Mouse (Mus musculus) gastrocnemius, adult 8-10 months (tissue): Measurements from ENCODE around the gene Tubg1. TPM values are rescaled to one million over a fixed set of nuclear protein-coding genes. Genes with fewer than 3 reads are reported as not detected.
A peak's percentile ranks its signal among the peaks of the same experiment; 100 is the strongest.
"Not testable (repeated sequence)": the region's sequence is repeated elsewhere in the genome, so short reads cannot be mapped to it uniquely, and the experiment has no call there.

Experiments used
- DNase-seq, 2 experiments: peaks; one replicate each; pipeline ENCODE4 v3.0.0; 2022; ENCODE audit warnings: low spot score in 2 of 2
- total RNA-seq, 4 experiments: library from RNA; stranded (reverse); gene quantifications; 2 replicates each; pipeline ENCODE4 v1.2.4; 2022

The Tubg1 gene
- total RNA-seq, 4 experiments from 2014 or later, result 23.2 to 27.9 (median 25.9) TPM

DNA sequence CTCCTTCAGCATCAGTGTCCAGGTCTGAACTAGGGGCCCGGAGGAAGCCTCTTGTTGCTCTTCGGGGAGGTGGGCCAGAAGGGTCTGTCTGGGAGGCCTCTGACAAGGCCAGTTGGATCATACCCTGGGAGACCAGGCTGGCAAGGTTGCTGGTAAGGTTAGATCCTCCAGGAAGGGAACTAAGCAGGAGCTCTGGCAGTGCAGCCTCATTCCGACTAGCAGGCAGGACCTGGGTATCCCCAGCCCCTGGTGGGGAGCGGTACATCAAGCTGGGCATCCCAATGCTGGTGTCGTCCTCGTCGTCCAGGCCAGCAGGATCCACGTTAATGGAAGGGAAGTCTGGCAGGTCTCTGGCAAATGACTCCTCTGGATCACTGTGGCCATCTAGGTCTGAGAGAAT is 21.5 kb upstream of the Tubg1 start:
- DNase-seq, result no peak

DNA sequence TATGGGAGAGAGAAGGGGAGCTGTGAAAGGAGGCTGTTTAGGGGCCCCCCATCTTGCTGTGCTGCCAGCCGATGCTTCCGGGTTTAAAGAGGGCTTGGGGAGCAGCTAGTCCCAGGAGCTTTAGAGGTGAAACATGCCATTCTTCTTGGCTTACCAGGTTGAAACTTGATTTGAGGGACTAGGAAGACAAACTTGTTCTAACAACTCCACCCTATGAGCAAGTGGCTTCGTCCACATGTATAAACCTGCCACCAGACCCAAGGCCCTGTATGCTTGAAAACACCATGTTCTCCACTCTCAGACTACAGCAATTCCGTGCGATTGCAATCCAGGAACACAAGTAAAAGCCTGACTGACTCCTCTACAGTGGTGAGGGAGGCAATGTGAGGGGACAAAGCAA is 16.7 kb upstream of the Tubg1 start:
- no peak for DNase-seq

DNA sequence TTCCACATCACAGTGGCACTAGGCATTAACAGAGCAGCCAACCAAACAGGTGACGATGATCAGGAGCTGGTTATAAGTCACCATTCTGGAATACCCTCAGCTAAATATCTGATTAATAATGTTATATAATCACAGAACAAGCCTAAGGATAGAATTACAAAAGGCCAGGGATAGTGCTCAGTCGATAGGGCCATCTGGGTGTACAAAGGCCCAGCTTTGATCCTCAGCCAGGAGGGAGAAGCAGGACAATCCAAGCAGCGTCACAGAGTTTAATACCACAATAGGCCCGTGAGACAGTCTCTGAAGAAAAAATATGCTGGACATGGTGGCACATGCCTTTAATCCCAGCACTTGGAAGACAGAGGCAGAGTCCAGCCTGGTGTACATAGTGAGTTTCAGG is 10.4 kb upstream of the Tubg1 start:
- no peak for DNase-seq

DNA sequence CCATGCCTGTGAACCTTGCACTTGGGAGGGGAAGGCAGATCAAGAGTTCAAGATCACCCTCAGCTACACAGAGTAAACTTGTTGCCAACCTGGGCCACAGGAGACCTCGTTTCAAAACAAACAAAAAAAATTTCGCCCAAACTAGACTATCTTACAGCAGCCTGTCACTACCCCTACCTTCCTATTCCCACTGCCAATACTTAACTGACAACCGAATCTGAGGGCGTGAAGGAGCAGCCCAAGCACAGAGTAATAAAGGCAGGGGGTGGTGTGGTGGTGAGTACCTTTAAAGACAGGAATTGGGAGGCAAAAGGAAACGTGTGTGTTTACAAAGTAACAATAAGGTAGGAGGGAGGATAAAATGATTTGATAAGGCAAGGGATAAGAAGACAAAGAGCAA is 9.0 kb upstream of the Tubg1 start:
- DNase-seq, result no peak

DNA sequence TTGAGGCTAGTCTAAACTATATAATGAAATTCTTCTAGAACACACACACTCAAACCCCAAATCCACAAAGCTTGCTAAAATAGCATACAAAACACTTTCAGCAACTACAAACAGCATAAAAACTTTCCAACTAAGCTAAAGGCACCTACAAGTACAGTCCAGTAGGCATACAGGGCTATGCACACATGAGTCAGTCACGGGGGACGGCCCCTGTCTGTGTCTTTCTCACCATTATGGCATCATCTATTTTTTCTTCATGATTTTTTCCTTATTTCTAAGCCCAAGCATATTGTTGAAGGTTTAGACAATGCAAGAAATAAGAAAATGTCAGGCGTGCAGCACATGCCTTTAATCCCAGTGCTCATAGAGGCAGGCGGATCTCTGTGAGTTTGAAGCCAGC is 8.6 kb upstream of the Tubg1 start:
- no peak for DNase-seq

DNA sequence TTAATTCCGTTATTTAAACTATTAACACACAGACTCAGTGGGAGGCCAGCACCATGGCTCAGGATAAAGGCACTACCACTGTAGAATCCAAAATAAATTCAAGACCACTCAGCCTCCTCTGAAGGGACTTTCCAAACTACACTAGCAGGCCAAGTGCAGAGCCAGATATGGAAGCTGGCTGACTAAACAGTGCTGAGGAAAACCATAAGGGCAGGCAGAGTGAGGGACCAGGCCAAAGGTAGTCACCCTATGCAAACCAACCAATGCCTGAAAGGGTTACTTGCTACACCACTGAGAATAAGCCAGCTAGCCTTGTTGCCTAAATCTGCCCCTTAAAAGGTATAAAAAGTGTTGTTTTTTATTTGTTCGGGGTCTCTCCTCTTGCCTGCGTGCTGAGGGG is 7.6 kb upstream of the Tubg1 start:
- no peak for DNase-seq

DNA sequence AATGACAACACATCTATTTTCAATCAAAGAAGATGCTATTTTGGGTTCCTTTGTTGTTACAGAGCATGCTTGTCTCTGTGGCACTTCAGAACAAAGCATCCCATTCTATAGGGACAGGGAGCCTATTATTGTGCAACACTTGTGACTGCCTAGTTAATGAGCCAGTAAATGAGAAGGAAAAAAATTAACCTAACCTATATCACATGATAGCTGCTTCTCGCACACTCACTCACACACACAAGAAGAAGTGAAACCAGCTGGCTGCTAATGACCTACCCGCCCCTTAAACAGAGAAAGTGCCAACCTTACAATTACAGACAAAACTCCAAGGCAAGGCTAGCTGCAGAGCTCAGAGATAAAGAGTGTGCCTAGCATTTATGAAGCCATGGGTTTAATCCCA is 4.2 kb upstream of the Tubg1 start:
- DNase-seq, result no peak

DNA sequence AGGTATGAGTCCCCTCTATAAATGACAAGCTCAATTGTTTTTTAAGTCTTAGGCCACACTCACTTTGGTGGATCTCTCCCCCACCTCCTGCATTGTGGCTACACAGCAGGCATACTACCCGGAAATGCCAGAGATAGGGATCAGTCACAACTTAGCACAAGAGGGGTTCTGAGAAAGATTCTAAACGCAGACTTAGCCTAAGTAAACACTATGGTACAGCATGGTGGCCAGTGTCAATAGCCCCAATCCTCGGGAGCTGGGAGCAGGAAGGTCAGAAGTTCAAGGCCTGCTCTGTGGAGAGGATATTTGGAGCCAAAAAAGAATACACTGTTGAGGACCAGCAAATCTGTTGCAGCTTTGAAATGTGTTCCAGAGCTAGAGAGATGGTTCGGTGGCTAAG is 1.6 kb upstream of the Tubg1 start:
- no peak for DNase-seq

DNA sequence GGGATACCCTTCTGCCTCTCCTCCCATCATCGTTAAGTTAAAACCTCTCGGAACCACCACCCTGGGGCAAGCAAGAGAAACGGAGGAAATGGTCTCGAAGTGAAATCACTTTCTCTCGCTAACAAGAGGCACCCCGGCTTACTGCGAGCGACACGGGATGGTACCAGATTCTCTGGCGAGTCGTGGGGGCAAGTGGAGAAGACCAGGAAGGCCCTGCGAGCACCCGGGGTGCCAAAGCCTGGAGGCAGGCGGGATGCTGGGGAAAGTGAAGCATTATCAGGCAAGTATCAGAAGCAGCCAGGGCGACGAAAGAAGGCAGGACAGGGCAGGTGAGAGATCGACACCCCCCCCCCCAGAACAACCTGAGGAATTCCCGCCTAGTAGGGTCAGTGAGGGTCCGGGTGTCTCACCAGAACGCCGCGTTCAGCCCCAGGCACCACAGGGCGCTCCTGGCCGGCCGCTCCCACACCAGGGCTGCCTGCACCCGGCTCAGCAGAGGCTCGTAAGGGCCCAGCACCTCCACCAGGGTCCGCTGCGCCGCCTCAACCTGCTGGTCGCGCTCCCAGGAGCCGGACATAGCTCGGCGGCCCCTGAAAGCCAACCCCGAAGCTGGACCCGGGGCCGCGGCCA is 492 bp upstream of the Tubg1 start:
- DNase-seq, result no peak

DNA sequence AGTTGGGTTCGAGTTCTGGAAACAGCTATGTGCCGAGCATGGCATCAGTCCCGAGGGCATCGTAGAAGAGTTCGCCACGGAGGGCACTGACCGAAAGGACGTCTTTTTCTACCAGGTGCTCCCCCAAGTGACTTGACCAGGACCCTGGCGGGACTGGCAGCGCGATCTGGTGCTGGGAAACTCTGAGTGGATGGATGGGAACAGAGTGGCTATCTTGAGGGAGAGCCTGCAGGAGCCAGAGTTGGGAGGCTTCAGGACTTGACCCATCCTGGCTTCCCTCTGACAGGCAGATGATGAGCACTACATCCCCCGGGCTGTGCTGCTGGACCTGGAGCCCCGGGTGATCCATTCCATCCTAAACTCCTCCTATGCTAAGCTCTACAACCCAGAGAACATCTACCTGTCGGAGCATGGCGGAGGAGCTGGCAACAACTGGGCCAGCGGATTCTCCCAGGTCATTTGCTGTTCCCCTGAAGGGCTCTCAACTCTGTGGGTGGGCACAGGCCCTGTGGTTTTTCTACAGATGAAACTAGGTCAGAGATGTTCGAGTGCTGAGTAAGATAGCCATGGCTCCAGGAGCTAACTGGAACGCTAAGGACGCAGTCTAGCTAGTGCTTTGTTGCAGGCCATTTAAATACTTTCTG is 929 bp downstream of the Tubg1 start:
- DNase-seq, result no peak

DNA sequence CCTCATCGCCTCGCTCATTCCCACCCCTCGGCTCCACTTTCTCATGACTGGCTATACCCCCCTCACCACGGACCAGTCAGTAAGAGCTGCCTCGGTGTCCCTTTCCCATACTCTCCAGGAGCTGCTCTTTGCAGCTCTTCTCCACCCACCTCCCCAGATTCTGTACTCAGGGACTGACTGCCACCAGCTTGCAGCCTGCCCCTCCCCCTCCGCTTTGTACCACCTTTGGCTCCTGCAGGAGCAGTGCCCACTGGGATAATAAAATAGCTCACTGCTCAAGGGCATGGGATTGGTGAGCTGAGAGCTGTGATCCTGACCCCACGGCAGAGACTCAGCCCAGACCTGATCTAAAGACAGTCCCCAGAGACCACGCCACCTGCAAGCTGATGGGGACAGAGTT is 4.8 kb downstream of the Tubg1 start:
- DNase-seq, result not testable (repeated sequence)

DNA sequence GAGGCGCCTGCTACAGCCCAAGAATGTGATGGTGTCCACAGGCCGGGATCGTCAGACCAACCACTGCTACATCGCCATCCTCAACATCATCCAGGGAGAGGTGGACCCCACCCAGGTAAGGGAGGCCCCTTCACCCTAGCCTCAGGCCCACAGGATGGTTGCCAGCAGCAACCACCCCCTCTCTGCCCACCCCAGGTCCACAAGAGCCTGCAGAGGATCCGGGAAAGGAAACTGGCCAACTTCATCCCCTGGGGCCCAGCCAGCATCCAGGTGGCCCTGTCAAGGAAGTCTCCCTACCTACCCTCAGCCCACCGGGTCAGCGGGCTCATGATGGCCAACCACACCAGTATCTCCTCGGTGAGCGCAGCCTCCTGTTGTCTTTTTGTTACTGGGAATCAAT is 5.3 kb downstream of the Tubg1 start:
- not testable (repeated sequence) for DNase-seq

DNA sequence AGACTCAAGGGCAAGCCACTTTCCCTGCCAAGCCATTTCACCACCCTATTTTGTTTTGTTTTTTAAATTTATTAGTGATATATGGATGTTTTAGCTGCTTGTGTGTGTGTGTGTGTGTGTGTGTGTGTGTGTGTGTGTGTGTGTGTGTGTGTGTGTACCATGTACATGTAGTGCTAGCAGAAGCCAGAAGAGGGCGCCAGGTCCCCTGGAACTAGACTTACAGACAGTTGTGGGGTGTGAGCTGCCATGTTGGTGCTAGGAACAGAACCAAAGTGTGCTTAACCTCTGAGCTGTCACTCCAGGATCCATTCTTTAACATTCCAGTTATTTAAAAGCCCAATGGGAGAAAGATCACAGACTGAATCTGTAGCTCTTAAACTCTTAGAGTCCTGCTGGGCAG is 7.3 kb downstream of the Tubg1 start:
- DNase-seq, result no peak

DNA sequence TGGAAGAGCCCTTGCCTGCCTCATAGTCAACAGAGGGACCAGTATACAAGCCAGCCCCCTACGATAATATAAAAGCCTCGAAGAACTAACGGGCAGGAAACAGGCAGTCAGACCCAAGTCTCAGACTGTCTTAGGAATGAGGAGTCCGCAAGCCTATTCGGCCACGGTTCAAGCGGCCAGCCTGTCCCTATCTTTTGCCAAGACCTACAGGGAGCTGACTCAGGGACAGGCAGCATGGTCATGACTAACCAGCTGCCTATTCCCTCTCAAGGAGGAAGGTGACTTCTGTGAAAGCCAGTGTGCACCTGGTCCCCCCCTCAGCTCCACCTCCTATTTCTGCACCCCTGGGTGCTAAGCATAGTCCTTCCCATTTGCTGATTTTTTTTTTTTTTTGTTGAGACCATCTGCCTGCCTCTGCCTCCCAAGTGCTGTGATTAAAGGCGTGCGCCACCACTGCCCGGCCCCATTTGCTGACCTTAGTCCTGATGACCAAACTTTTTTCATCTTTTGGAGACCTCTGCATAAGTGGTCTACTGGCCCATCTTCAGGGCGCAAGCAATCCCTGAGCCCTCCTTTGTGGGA is 9.3 kb downstream of the Tubg1 start:
- peak; percentile 39 to 53 for DNase-seq

DNA sequence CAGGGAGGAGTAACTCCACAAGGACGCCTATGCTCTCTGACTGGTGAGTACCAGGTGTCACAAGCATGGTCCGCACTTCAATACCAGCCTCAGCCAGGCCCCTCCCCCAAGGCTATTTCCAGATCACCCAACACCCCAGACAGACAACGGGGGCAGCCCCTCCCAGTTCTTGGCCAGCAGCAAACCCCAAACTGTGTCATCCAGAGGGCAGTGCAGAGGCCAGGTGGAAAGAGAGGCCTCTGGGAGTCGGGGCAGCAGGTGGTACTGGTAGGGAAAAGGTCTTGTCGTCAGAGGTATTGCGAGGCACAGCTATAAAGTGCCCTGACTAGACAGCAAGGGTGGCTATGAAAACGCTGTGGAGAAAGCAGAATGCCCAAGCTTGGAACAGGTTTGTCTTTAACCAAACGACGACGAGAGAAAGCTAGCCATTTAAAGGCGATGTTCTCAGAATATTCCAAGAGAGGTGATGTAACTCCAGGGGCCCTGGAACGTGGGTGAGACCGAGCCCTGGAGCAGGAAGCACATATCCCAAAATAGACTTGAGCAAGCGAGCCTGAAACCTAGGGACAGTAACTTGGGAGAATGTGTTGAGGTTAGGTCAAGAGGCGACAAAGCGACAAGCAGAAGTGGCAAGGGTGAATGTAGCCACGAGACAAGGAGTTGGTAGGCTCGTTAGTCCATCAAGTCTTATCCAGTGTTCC is 10.5 kb downstream of the Tubg1 start:
- DNase-seq, result peak; percentile 82 to 92

DNA sequence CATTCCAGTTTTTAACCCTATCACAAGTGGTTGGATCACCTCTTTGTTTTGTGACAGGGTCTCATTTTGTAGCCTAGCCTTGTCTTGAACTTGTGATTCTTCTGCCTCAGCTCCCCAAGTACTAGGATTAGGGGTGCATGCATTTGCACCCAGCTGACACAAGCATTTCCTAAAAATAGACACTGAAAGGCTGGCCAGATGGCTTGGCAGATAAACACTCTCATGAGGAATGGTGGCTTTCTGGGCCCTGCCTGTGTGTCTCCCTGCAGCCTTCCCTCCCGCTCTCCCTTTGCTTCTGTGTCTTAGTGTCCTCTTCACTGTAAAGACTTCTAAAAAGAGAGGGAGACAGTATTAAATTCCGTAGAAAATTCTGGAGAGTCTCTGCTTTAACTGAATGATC is 11.4 kb downstream of the Tubg1 start:
- peak in 1 of 2 experiments; percentile 22 for DNase-seq

DNA sequence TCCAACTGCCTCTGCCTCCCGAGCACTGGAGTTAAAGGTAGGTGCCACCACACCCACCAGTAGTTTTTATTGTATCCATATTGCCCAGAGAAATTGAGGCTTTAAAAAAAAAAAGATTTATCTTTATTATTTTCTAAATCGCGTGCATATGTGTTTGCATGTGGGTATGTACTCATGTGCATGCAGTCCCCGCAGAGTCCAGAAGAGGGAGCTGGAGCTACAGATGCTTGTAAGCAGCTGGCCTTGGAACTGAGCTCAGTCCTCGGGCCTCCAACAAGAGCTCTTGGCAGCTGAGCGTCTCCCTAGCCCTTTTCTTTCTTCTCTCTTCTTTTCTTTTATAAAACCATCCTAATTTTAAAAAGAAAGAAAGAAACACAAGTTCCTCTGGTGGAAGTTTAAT is 12.0 kb downstream of the Tubg1 start:
- peak in 1 of 2 experiments; percentile 16 for DNase-seq

DNA sequence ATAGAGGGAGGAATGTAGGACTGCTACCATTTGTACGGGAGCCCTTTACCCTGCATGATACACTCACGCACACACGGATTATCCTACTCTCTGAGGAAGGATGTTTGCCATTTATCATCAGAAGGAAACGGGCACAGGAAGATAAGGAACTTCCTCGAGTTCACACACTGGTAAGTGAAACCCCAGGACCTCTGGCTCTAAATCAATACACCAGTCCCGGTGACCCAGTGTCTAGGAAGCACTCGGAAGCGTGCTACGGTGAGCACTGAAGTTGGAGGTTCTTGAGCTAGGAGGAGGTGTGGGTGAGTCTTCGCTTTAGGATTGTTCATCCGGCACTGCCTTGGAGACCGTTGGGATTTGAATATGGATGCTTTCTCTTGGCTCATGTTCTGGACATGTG is 13.3 kb downstream of the Tubg1 start:
- DNase-seq, result no peak

DNA sequence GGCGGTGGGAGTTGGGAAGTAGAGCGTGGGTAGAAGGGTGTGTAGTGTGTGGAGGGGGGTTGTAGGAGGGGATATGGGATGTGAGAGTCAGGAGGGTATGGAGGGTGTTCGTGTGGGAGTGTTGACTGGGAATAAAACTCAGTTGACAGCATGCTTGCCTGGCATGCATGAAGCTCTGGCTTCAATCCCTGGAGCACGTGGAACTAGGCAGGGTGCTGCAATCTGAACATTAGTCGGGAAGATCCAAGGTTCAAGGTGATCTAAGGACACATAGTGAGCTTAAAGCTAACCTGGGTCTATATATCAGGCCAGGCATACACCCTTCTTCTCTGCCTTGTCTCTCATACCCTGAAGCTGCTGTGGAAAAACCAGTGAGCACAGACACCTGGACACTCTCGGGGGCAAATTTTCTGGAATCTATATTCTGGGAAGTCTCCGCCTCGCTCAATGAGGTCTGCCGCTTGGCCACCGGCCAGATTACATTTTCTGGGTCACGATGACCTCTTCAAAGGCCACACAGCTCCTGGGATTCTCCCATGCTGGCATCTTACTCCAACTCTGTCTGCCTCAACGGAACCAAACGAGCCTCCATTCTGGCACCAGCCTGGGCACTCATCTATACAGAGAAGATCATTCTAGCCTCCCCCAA is 14.6 kb downstream of the Tubg1 start:
- peak in 1 of 2 experiments; percentile 23 for DNase-seq

DNA sequence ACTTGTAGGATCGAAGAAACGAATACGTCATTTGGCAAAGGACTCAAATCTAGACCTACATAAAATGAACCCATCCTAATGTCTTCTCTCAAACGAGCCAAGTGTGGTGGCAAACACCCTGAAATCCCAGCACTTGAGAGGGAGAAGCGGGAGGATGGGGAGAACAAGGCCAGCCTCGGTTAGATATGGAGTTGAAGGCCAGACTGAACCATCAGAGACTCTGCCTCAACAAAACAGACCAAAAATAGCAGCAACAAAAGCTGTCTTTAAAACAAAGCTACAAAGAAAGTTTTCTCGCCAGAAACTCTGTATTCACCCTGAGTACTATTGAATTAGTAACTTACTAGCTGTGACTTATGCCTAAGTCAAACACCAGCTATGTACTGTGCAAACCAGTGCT is 17.3 kb downstream of the Tubg1 start:
- no peak for DNase-seq

DNA sequence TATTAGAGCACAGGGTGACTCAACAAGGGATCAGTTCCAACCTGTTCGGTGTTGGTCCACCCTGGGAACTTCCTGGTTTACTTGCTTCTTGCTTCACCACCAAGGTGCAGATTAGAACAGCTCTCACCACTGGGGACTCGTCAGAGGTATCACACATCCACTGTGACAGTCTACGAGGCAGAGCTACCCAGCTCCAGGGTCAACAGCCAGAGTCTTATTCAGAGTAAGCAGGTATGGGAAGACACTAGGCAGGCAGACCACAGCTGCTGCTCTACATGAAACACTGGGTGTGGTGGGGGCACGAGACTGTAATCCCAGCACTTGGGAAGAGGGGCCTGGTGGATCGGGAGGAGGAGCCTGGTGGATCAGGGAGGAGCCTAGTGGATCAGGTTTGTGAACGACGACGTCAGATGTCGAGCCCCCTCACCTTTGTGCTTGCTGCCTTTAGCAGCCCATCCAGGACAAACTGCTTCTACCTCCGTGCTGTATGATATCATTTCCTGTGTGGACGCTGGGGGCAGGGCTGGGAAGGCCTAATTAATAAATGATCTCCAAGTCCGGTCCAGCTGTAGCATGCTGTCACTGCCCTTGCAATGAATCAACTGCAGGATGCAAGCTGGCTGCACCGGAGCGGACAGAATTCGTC is 18.9 kb downstream of the Tubg1 start:
- no peak for DNase-seq
